Mouse (Mus musculus): ENCODE results near the gene Steap1. TPM values are rescaled to one million over a fixed set of nuclear protein-coding genes. Genes with fewer than 3 reads are reported as not detected.

Steap1 gene
- polyA plus RNA-seq (2015; fragmentation: Nextera tagmentation; extraction: Ambion mirVana) = 5.7 and 6.5 TPM in 2 replicates

- Histone ChIP-seq H3K9me3 (no peaks in the 10 kb centered on the region), H3K27ac (no peak within 1 kb of the TSS), H3K36me3 (no peaks in the 10 kb centered on the region), H3K4me2 (replicated peaks) (peak within 1 kb of the TSS; percentile 98), H3K4me1 (replicated peaks) (peaks cover 2% of the 10 kb centered on the region; the same call in 1 of the 2 replicates), H3K9ac (peak within 1 kb of the TSS; percentile 65), H3K27me3 (replicated peaks) (no peaks in the 10 kb centered on the region), H3K4me3 (replicated peaks) (peak within 1 kb of the TSS; percentile 70)
- ATAC-seq = peak; percentile 97
- WGBS = under 1% methylated on average over 75 of the region's 75 CpGs
Measured at GRCm38 (mm10) chr5:5748866-5749682, at the start of gene Steap1. Gene Steap1, minus strand, starts transcription at chr5:5749326.

DNA sequence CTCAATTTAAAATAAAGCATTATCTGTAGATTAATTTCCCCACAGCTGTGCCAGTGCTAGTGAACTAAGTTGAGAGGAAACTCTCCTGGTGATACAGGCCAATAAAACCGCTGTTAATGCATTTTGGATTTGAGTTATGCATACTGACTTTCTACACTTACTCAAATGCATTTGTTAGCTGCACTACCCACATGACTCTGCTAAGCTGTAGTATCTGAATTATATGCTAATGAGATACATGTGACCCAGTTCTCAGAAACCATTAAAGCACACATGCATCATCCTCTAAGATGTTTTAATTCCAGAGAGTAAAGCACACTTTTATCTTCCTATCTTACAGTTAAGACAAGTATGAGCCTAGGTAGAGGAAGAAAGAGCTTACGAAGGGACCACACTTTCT is 38.0 kb upstream of the Steap1 start:
- H3K36me3 ChIP-seq = no peaks in the 10 kb centered on the region

GRCm38 (mm10) chr5:5756392-5757019 is 7.4 kb upstream of the Steap1 start:
- Histone ChIP-seq H3K36me3 (no peaks in the 10 kb centered on the region), H3K9me3 (no peaks in the 10 kb centered on the region), H3K4me2 (replicated peaks) (no peak overlapping the region), H3K9ac (no peak overlapping the region), H3K4me1 (replicated peaks) (no peaks in the 10 kb centered on the region), H3K27ac (no peak overlapping the region), H3K4me3 (replicated peaks) (no peak overlapping the region), H3K27me3 (replicated peaks) (no peaks in the 10 kb centered on the region)
- 70% methylated on average over 3 of the region's 3 CpGs for WGBS
- ATAC-seq = no peak

More for the DNA sequence above, 38.0 kb upstream of the Steap1 start:
- no peak overlapping the region for H3K27ac ChIP-seq
- no peaks in the 10 kb centered on the region for H3K9me3 ChIP-seq
- ATAC-seq = no peak
- H3K9ac ChIP-seq = no peak overlapping the region
- 84% methylated on average over 2 of the region's 2 CpGs for WGBS
- H3K4me3 ChIP-seq (replicated peaks) = no peak overlapping the region
- no peak overlapping the region for H3K4me2 ChIP-seq (replicated peaks)
- H3K27me3 ChIP-seq (replicated peaks) = no peaks in the 10 kb centered on the region
- H3K4me1 ChIP-seq (replicated peaks) = no peaks in the 10 kb centered on the region

- H3K4me2 ChIP-seq (replicated peaks) = no peak overlapping the region
- no peaks in the 10 kb centered on the region for H3K27me3 ChIP-seq (replicated peaks)
- no peak overlapping the region for H3K9ac ChIP-seq
- no peak overlapping the region for H3K27ac ChIP-seq
- H3K4me1 ChIP-seq (replicated peaks) = no peaks in the 10 kb centered on the region
- 2% methylated on average over 9 of the region's 9 CpGs for WGBS
- H3K36me3 ChIP-seq = no peaks in the 10 kb centered on the region
- H3K4me3 ChIP-seq (replicated peaks) = no peak overlapping the region
- no peak for ATAC-seq
- no peaks in the 10 kb centered on the region for H3K9me3 ChIP-seq
Measured at GRCm38 (mm10) chr5:5755039-5755438, 5.9 kb upstream of the Steap1 start.

DNA sequence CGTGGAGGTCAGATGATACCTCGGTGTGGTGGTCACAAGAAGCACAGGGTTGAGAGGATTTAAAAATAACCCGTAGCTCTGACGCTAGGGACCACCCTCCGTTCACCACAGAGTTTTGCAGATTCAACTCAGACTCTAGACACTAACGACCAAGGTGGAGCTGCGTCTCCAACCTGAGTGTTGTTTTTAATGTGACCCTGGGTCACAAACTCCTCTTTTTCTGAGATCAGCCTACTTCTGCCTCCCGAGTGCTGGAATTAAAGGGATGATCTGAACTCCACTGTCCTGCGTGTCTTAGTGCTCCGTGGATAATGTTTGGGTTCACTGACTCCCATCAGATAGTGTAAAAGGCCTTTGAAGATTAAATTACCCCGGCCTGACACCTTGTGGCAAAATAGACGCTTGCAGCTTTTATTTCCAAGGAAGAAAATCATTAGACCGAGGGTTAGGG is 671 bp upstream of the Steap1 start:
- ATAC-seq = peak; percentile 75
- Histone ChIP-seq H3K36me3 (no peaks in the 10 kb centered on the region), H3K4me1 (replicated peaks) (peaks cover 2% of the 10 kb centered on the region; the same call in 1 of the 2 replicates), H3K4me2 (replicated peaks) (peak overlapping the region; percentile 98), H3K27ac (no peak overlapping the region), H3K27me3 (replicated peaks) (no peaks in the 10 kb centered on the region), H3K9ac (peak overlapping the region; percentile 65; the same call in 1 of the 2 replicates), H3K4me3 (replicated peaks) (peak overlapping the region; percentile 70), H3K9me3 (no peaks in the 10 kb centered on the region)
- under 1% methylated on average over 13 of the region's 13 CpGs for WGBS

GRCm38 (mm10) chr5:5734445-5734844 is 14.7 kb downstream of the Steap1 start:
- H3K4me1 ChIP-seq (replicated peaks) = no peaks in the 10 kb centered on the region
- H3K27me3 ChIP-seq (replicated peaks) = no peaks in the 10 kb centered on the region
- H3K9ac ChIP-seq = no peak overlapping the region
- no peaks in the 10 kb centered on the region for H3K36me3 ChIP-seq
- no peak overlapping the region for H3K4me3 ChIP-seq (replicated peaks)
- H3K9me3 ChIP-seq = no peaks in the 10 kb centered on the region
- H3K4me2 ChIP-seq (replicated peaks) = no peak overlapping the region
- no peak overlapping the region for H3K27ac ChIP-seq
- ATAC-seq = no peak
- 93% methylated on average over 9 of the region's 9 CpGs for WGBS

- H3K9me3 ChIP-seq = no peaks in the 10 kb centered on the region
- H3K4me1 ChIP-seq (replicated peaks) = no peaks in the 10 kb centered on the region
- H3K36me3 ChIP-seq = no peaks in the 10 kb centered on the region
- no peaks in the 10 kb centered on the region for H3K27me3 ChIP-seq (replicated peaks)
- WGBS = 58% methylated on average over 2 of the region's 2 CpGs
- H3K27ac ChIP-seq = no peak overlapping the region
- peak; percentile 87 for ATAC-seq
- no peak overlapping the region for H3K4me2 ChIP-seq (replicated peaks)
- H3K4me3 ChIP-seq (replicated peaks) = no peak overlapping the region
- no peak overlapping the region for H3K9ac ChIP-seq
Measured at GRCm38 (mm10) chr5:5732858-5733257, 16.3 kb downstream of the Steap1 start.

- Histone ChIP-seq H3K9ac (no peak overlapping the region), H3K27me3 (replicated peaks) (no peaks in the 10 kb centered on the region), H3K4me1 (replicated peaks) (no peaks in the 10 kb centered on the region), H3K4me3 (replicated peaks) (no peak overlapping the region), H3K27ac (no peak overlapping the region), H3K36me3 (no peaks in the 10 kb centered on the region), H3K9me3 (no peaks in the 10 kb centered on the region), H3K4me2 (replicated peaks) (no peak overlapping the region)
- ATAC-seq = peak; percentile 58
- WGBS = 80% methylated on average over 3 of the region's 3 CpGs
Measured at GRCm38 (mm10) chr5:5732208-5732607, 16.9 kb downstream of the Steap1 start.

- Histone ChIP-seq H3K9me3 (no peaks in the 10 kb centered on the region), H3K27ac (no peak overlapping the region), H3K9ac (no peak overlapping the region), H3K27me3 (replicated peaks) (no peaks in the 10 kb centered on the region), H3K4me2 (replicated peaks) (no peak overlapping the region), H3K4me1 (replicated peaks) (no peaks in the 10 kb centered on the region), H3K4me3 (replicated peaks) (no peak overlapping the region), H3K36me3 (no peaks in the 10 kb centered on the region)
- 84% methylated on average over 4 of the region's 4 CpGs for WGBS
- no peak for ATAC-seq
Measured at GRCm38 (mm10) chr5:5729904-5730303, 19.2 kb downstream of the Steap1 start.

- H3K27me3 ChIP-seq (replicated peaks) = no peaks in the 10 kb centered on the region
- WGBS = 62% methylated on average over 7 of the region's 7 CpGs
- no peak overlapping the region for H3K9ac ChIP-seq
- H3K4me1 ChIP-seq (replicated peaks) = no peaks in the 10 kb centered on the region
- H3K4me3 ChIP-seq (replicated peaks) = no peak overlapping the region
- peak; percentile 77 for ATAC-seq
- H3K36me3 ChIP-seq = no peaks in the 10 kb centered on the region
- no peaks in the 10 kb centered on the region for H3K9me3 ChIP-seq
- H3K4me2 ChIP-seq (replicated peaks) = no peak overlapping the region
- H3K27ac ChIP-seq = no peak overlapping the region
Measured at GRCm38 (mm10) chr5:5722217-5722616, 26.9 kb downstream of the Steap1 start.

DNA sequence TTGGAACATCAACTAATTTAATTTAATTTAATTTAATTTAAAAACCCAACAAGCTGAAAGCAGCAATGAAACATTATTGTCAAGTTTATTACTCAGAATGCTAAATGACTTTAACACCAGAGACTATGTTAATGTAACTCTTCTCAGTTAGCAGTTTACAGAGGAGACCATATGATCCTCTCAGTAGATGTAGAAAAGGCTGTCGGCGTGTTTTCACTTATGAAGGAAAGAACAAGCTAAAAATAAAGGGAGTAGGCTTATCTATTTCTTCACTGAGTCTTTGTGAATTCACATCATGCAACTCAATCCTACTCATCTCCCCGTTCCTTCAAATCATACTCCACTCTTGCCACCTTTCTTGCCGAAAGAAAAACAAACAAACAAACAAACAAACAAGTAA is 38.1 kb downstream of the Steap1 start:
- ATAC-seq = no peak
- Histone ChIP-seq H3K36me3 (no peaks in the 10 kb centered on the region), H3K27ac (no peak overlapping the region), H3K4me3 (replicated peaks) (no peak overlapping the region), H3K9me3 (no peaks in the 10 kb centered on the region), H3K4me2 (replicated peaks) (no peak overlapping the region), H3K9ac (no peak overlapping the region), H3K27me3 (replicated peaks) (no peaks in the 10 kb centered on the region), H3K4me1 (replicated peaks) (0 out of 2 replicates have a peak, but pooled peaks cover 5% of the 10 kb centered on the region)
- WGBS = 69% methylated on average over 4 of the region's 4 CpGs

- ATAC-seq = peak; percentile 63
- Histone ChIP-seq H3K4me3 (replicated peaks) (no peak overlapping the region), H3K36me3 (no peaks in the 10 kb centered on the region), H3K4me1 (replicated peaks) (0 out of 2 replicates have a peak, but pooled peaks cover 5% of the 10 kb centered on the region), H3K27ac (no peak overlapping the region), H3K9ac (no peak overlapping the region), H3K9me3 (no peaks in the 10 kb centered on the region), H3K27me3 (replicated peaks) (no peaks in the 10 kb centered on the region), H3K4me2 (replicated peaks) (peak overlapping the region; percentile 39)
- 39% methylated on average over 13 of the region's 13 CpGs for WGBS
Measured at GRCm38 (mm10) chr5:5707341-5708278, 41.5 kb downstream of the Steap1 start.

Measured in intestine, embryonic 15.5 days (tissue).